Mouse (Mus musculus): ENCODE measurements around the gene Vmn1r129. TPM values are rescaled to one million over a fixed set of nuclear protein-coding genes. Genes with fewer than 3 reads are reported as not detected.

The Vmn1r129 gene
- not detected for polyA plus RNA-seq (2014; fragmentation: Illumina TruSeq; extraction: RNeasy Lipid Tissue Mini Kit (QIAGEN cat#74804); ENCODE audit: low read depth, low replicate concordance)

GRCm38 (mm10) chr7:21361191-21361590, at the start of gene Vmn1r129:
Vmn1r129 (minus strand) TSS chr7:21361291.

DNA sequence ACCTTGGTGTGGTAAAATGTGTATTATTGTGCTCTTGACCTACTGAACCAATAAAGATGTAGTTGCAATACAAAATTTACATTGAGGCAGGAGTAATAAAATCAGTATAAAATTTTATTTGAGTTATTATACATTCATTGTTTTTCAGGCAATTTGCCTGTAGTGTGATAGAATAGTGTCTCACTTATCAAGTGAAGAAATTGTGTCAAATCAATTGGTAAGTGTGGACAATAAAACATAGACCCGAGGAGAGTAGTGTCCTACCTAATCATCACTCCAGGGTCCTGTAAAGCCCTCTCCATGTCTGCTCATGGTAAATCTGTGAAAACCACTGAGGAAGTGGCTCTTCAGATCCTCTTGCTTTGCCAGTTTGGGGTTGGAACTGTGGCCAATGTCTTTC, 12.0 kb downstream of the Vmn1r129 start, which contains the start of gene Vmn1r128:
TSS of gene Vmn1r128 (plus strand) at position 301 of the 400 bp plus-strand sequence.

DNA sequence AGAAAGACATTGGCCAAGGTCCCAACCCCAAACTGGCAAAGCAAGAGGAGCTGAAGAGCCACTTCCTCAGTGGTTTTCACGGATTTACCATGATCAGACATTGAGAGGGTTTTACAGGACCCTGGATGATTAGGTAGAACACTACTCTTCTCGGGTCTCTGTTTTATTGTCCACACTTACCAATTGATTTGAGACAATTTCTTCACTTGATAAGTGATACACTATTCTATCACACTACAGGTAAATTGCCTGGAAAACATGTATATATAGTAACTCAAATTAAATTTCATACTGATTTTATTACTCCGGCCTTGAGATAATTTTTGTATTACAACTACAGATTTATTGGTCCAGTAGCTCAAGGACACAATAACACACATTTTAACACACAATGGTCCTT, 41.3 kb downstream of the Vmn1r129 start, which contains the start of gene Vmn1r127:
TSS of gene Vmn1r127 (minus strand) at position 101 of the 400 bp plus-strand sequence.

Other genes starting within 250 kb of the Vmn1r129 start
- not detected for gene Vmn1r122, start 227.2 kb downstream of the Vmn1r129 start, polyA plus RNA-seq (2014; fragmentation: Illumina TruSeq; extraction: RNeasy Lipid Tissue Mini Kit (QIAGEN cat#74804); ENCODE audit: low read depth, low replicate concordance)
- not detected for gene Vmn1r123, start 199.1 kb downstream of the Vmn1r129 start, polyA plus RNA-seq (2014; fragmentation: Illumina TruSeq; extraction: RNeasy Lipid Tissue Mini Kit (QIAGEN cat#74804); ENCODE audit: low read depth, low replicate concordance)
- not detected for gene Gm5157, start 170.9 kb downstream of the Vmn1r129 start, polyA plus RNA-seq (2014; fragmentation: Illumina TruSeq; extraction: RNeasy Lipid Tissue Mini Kit (QIAGEN cat#74804); ENCODE audit: low read depth, low replicate concordance)
- not detected for gene Vmn1r124, start 100.7 kb downstream of the Vmn1r129 start, polyA plus RNA-seq (2014; fragmentation: Illumina TruSeq; extraction: RNeasy Lipid Tissue Mini Kit (QIAGEN cat#74804); ENCODE audit: low read depth, low replicate concordance)
- not detected for gene Vmn1r125, start 89.1 kb downstream of the Vmn1r129 start, polyA plus RNA-seq (2014; fragmentation: Illumina TruSeq; extraction: RNeasy Lipid Tissue Mini Kit (QIAGEN cat#74804); ENCODE audit: low read depth, low replicate concordance)
- not detected for gene Vmn1r126, start 59.8 kb downstream of the Vmn1r129 start, polyA plus RNA-seq (2014; fragmentation: Illumina TruSeq; extraction: RNeasy Lipid Tissue Mini Kit (QIAGEN cat#74804); ENCODE audit: low read depth, low replicate concordance)
- gene Vmn1r127, start 41.4 kb downstream of the Vmn1r129 start, polyA plus RNA-seq (2014; fragmentation: Illumina TruSeq; extraction: RNeasy Lipid Tissue Mini Kit (QIAGEN cat#74804); ENCODE audit: low read depth, low replicate concordance): not detected
- gene Vmn1r128, start 11.9 kb downstream of the Vmn1r129 start, polyA plus RNA-seq (2014; fragmentation: Illumina TruSeq; extraction: RNeasy Lipid Tissue Mini Kit (QIAGEN cat#74804); ENCODE audit: low read depth, low replicate concordance): not detected
- gene Gm6882, start 71.5 kb upstream of the Vmn1r129 start, polyA plus RNA-seq (2014; fragmentation: Illumina TruSeq; extraction: RNeasy Lipid Tissue Mini Kit (QIAGEN cat#74804); ENCODE audit: low read depth, low replicate concordance): not detected
- not detected for gene Vmn1r130, start 150.5 kb upstream of the Vmn1r129 start, polyA plus RNA-seq (2014; fragmentation: Illumina TruSeq; extraction: RNeasy Lipid Tissue Mini Kit (QIAGEN cat#74804); ENCODE audit: low read depth, low replicate concordance)
- gene Vmn1r131, start 184.8 kb upstream of the Vmn1r129 start, polyA plus RNA-seq (2014; fragmentation: Illumina TruSeq; extraction: RNeasy Lipid Tissue Mini Kit (QIAGEN cat#74804); ENCODE audit: low read depth, low replicate concordance): not detected

Measured in testis, adult 10 weeks (tissue).